Mouse (Mus musculus) forebrain, embryonic 11.5 days (tissue): Measurements from ENCODE around the gene Mrpl35. TPM values are rescaled to one million over a fixed set of nuclear protein-coding genes. Genes with fewer than 3 reads are reported as not detected.
A peak's percentile ranks its signal among the peaks of the same experiment; 100 is the strongest.

Experiments
- ATAC-seq: fragments of 200-750 bp; cut with Nextera tagmentation; replicated peaks from 2 replicates; pipeline ENCODE4 v1.8.0; 2017; ENCODE audit warnings: moderate TSS enrichment; ENCODE audit not compliant: low FRiP score
- DNase-seq: peaks from one replicate; pipeline ENCODE4 v3.0.0-alpha.2; 2017; ENCODE audit warnings: low spot score
- H3K27ac ChIP-seq: fragments of 300-500 bp; sonication (generic); 2 replicates; pipeline ENCODE4 v1.5.1; 2014; ENCODE audit warnings: low read depth, low read length
- H3K27me3 ChIP-seq: fragments of 300-500 bp; sonication (generic); 2 replicates; pipeline ENCODE4 v1.6.1; 2014; ENCODE audit warnings: mild to moderate bottlenecking, low read length, mixed read lengths; ENCODE audit not compliant: control insufficient read depth, insufficient read depth
- H3K36me3 ChIP-seq: fragments of 300-500 bp; sonication (generic); 2 replicates; pipeline ENCODE4 v1.6.1; 2014; ENCODE audit warnings: mild to moderate bottlenecking, low read length, moderate library complexity, mixed read lengths; ENCODE audit not compliant: control insufficient read depth, insufficient read depth
- H3K4me1 ChIP-seq: fragments of 300-500 bp; sonication (generic); replicated peaks from 2 replicates; pipeline ENCODE4 v1.6.1; 2014; ENCODE audit warnings: low read length, mixed read lengths; ENCODE audit not compliant: control insufficient read depth, insufficient read depth
- H3K4me2 ChIP-seq: fragments of 300-500 bp; sonication (generic); 2 replicates; pipeline ENCODE4 v1.6.1; 2014; ENCODE audit warnings: low read depth, mild to moderate bottlenecking, low read length, moderate library complexity, mixed read lengths; ENCODE audit not compliant: severe bottlenecking
- H3K4me3 ChIP-seq: fragments of 300-500 bp; sonication (generic); 2 replicates; pipeline ENCODE4 v1.5.1; 2014; ENCODE audit warnings: low read depth, low read length
- H3K9ac ChIP-seq: fragments of 300-500 bp; sonication (generic); 2 replicates; pipeline ENCODE4 v1.6.1; 2014; ENCODE audit warnings: low read length
- H3K9me3 ChIP-seq: fragments of 300-500 bp; sonication (generic); 2 replicates; pipeline ENCODE4 v1.6.1; 2016; ENCODE audit warnings: low read length, mixed read lengths; ENCODE audit not compliant: control insufficient read depth
- WGBS: fragments of 180-500 bp; shearing (Covaris S2); extraction: QIAGEN DNeasy Blood & Tissue Kit; methylation state at CpG from one replicate; pipeline ENCODE4 v1.1.7; 2014; 5-methylcytosine and 5-hydroxymethylcytosine counted together
- polyA plus RNA-seq: library from polyadenylated mRNA; unstranded; fragments of >200 nt; fragmentation: Nextera tagmentation; extraction: Ambion mirVana; gene quantifications from 2 replicates; pipeline ENCODE4 v1.2.1, GENCODE M21; 2014

Gene Mrpl35
- polyA plus RNA-seq, 1 experiment from 2014 or later = 59.4 TPM

DNA sequence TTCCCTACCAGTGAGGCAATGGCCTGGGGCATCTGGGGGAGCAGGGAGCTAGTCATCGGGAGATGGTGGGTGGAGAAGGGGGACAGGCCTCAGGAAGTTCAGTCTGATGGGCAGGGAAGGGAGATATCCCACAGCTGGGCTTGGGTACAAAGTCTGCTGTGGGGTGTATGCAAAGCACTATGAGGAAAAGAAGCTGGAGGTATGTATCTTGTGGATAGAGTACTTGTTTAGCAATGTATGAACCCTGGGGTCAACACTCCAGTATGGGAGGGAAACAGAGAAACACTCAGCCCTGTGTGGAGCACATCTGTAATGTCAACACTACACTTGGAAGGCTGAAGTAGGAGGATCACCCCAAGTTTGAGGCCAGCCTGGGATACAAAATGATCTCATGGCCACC, 20.1 kb downstream of the Mrpl35 start:
- no peak overlapping the region for H3K4me3 ChIP-seq
- ATAC-seq (no peak), DNase-seq (no peak)
- H3K9me3 ChIP-seq = no peaks in the 10 kb centered on the region
- H3K9ac ChIP-seq = no peak overlapping the region
- H3K36me3 ChIP-seq = no peaks in the 10 kb centered on the region
- no peaks in the 10 kb centered on the region for H3K27me3 ChIP-seq
- H3K4me2 ChIP-seq = no peak overlapping the region
- H3K4me1 ChIP-seq = no peaks in the 10 kb centered on the region
- WGBS = 88% methylated on average over 1 of the region's 1 CpGs
- no peak overlapping the region for H3K27ac ChIP-seq

DNA sequence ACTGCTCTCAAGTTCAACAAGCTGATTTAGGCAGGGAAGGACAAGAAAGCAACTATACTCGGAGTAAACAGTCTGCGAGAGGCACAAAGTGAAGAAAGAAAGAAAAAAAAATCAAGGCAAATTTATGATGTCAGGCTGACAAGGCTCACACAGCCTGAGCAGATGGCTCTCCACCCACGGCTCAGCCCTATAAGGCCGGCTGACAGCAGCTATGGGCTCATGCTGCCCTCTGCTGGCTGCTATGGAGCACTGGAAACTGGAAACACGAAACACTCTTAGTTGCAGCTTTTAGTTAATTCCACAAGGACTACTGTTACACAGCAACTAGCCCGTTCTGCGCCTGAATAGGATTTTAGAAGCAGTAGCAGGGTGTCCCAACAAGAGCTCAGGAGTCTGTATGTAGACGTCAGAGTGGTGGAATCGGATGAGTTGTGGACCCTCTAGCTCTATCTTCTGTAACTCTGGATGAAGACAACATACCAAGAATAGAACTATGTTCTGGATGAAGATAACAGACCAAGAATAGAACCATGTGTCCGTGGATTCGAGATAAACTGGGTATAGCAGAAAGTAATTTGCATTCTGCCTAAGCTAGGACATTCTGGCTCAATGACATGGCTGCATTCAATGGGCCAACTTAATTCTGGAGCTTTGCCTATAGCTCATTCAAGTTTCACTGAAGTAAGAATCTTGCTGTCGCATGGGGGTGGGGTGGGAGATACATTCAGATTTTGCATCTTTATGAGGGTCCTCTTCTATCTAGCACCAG, 22.5 kb downstream of the Mrpl35 start:
- H3K36me3 ChIP-seq = no peaks in the 10 kb centered on the region
- DNase-seq = peak; percentile 79
- no peaks in the 10 kb centered on the region for H3K9me3 ChIP-seq
- WGBS = 34% methylated on average over 12 of the region's 12 CpGs
- no peaks in the 10 kb centered on the region for H3K27me3 ChIP-seq
- no peak overlapping the region for H3K4me2 ChIP-seq
- H3K4me3 ChIP-seq = no peak overlapping the region
- peak; percentile 81 for ATAC-seq
- H3K9ac ChIP-seq = no peak overlapping the region
- no peak overlapping the region for H3K27ac ChIP-seq
- no peaks in the 10 kb centered on the region for H3K4me1 ChIP-seq

DNA sequence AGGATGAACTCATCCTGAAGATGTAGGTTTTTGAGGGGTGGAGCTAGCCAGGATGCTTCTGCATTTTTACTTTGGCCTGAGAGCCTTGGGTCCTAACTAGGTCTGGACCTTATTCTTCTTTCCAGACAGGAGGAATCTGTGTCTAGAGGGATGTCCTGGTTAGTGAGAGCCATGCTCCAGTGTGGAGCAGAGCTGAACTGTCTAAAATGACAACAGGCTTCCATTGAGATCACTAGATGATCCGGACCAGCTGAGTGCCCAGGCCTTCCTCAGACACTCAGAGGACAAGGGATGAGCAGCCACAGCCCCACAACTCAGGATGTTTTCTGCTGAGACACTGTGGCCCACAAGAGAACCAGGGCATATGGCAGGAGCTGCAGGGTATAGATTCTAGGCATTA, 23.2 kb downstream of the Mrpl35 start:
- H3K4me2 ChIP-seq = no peak overlapping the region
- H3K4me3 ChIP-seq = no peak overlapping the region
- no peaks in the 10 kb centered on the region for H3K27me3 ChIP-seq
- H3K4me1 ChIP-seq = no peaks in the 10 kb centered on the region
- H3K36me3 ChIP-seq = no peaks in the 10 kb centered on the region
- no peak overlapping the region for H3K27ac ChIP-seq
- ATAC-seq (no peak), DNase-seq (no peak)
- 96% methylated on average over 1 of the region's 1 CpGs for WGBS
- no peaks in the 10 kb centered on the region for H3K9me3 ChIP-seq
- no peak overlapping the region for H3K9ac ChIP-seq

DNA sequence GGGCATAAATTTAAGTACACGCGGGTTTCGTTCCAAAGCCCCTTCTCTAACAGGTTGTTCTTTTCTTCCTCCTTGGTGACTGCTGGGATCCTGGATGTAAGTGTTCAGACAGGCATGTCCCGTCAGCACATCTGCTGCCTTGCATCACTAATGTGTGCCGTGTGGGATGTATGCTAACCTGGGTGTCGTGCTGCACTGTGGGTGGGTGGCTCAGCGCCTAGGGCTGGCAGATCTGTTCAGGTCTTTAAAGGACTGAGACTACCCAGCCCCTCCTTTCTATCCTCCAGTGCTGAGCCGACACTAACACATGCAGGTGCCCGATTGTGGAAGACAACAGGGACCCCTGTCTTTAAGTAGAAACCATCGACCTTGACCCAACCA, 25.1 kb downstream of the Mrpl35 start:
- H3K4me2 ChIP-seq = no peak overlapping the region
- H3K9ac ChIP-seq = no peak overlapping the region
- no peak overlapping the region for H3K27ac ChIP-seq
- WGBS = 78% methylated on average over 10 of the region's 10 CpGs
- H3K9me3 ChIP-seq = no peaks in the 10 kb centered on the region
- no peaks in the 10 kb centered on the region for H3K27me3 ChIP-seq
- no peak overlapping the region for H3K4me3 ChIP-seq
- no peaks in the 10 kb centered on the region for H3K4me1 ChIP-seq
- no peaks in the 10 kb centered on the region for H3K36me3 ChIP-seq
- no peak for DNase-seq
- ATAC-seq = no peak

DNA sequence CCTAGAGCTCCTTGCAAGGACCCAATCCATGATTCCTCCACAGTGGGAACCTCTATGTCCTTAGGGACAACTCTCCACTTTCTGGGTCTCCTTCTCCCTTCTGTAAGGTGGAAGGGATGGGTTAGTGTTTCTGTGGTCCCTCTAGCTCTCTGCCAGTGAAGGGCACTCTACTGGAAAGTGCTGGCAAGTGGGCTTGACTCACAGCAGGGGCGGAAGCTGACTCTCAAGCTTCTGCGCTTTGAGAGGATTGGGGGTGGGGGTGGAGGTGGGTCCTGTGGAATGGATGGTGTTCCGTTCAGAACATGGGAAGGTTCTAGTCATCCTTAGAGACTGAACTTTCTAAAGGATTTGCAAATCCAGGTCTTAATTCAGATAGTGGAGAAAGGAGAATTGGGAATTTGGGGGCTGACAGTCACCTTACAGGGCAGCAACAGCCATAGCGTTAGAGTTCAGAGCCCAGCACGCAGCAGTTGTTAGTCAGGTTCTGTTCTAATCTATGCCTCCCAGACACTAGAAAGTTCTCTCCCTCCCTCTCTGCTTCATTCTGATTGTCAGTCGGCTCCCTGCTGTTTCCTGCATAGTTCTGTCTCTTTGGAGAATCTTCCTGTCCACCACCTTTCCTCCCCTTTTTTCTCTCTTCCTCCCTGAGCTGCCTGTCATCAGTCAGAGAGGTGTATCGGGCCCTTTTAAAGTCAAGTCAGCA, 25.6 kb downstream of the Mrpl35 start:
- no peaks in the 10 kb centered on the region for H3K36me3 ChIP-seq
- no peak for ATAC-seq
- no peaks in the 10 kb centered on the region for H3K27me3 ChIP-seq
- no peak overlapping the region for H3K9ac ChIP-seq
- no peak for DNase-seq
- no peaks in the 10 kb centered on the region for H3K9me3 ChIP-seq
- no peak overlapping the region for H3K4me3 ChIP-seq
- H3K4me2 ChIP-seq = no peak overlapping the region
- WGBS = 62% methylated on average over 7 of the region's 7 CpGs
- H3K27ac ChIP-seq = no peak overlapping the region
- H3K4me1 ChIP-seq = no peaks in the 10 kb centered on the region

DNA sequence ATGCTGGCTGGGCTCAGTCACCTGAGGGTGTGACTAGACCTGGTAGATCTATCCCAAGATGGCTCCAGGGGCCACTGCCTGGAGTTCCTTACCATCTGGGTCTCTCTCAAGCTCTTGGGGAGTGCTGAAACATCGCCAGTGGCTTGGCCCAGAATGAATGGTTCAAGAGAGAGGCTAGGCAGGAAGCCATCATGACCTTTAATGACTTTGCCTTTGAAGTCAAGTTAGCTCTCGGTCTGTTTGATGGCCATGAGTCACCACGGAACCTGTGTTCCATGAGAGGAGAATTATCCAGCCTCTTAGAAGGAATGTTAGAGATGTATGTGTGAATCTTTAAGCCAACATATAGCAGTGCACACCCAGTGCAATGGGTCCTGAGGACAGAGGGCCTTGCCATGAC, 27.4 kb downstream of the Mrpl35 start:
- Histone ChIP-seq H3K9me3 (no peaks in the 10 kb centered on the region), H3K4me1 (no peaks in the 10 kb centered on the region), H3K27ac (no peak overlapping the region), H3K4me3 (no peak overlapping the region), H3K27me3 (no peaks in the 10 kb centered on the region), H3K4me2 (no peak overlapping the region), H3K9ac (no peak overlapping the region), H3K36me3 (no peaks in the 10 kb centered on the region)
- ATAC-seq (no peak), DNase-seq (no peak)
- 92% methylated on average over 3 of the region's 3 CpGs for WGBS

DNA sequence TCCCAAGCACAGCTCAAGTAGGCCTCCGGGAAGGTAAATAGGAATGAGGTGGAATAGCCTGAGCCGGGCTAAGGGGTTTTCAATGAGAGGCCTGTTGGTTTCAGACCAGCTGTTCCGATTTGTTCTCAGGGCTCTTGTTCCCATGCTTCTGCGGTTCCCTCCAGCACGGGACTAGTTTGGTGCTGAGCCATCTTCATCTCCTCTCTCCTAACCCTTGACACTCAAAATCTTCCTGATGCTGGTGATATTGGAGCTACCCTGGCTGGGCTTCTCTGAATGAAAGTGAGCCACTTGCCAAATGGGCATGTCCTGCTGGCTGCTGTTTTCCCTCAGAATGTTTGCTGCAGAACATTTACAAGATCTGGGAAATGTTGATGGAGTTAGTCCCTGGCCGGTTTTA, 35.0 kb downstream of the Mrpl35 start:
- ATAC-seq = no peak
- no peak overlapping the region for H3K9ac ChIP-seq
- DNase-seq = no peak
- no peaks in the 10 kb centered on the region for H3K36me3 ChIP-seq
- no peaks in the 10 kb centered on the region for H3K4me1 ChIP-seq
- no peaks in the 10 kb centered on the region for H3K27me3 ChIP-seq
- no peak overlapping the region for H3K4me3 ChIP-seq
- H3K27ac ChIP-seq = no peak overlapping the region
- 90% methylated on average over 6 of the region's 6 CpGs for WGBS
- no peak overlapping the region for H3K4me2 ChIP-seq
- H3K9me3 ChIP-seq = no peaks in the 10 kb centered on the region

DNA sequence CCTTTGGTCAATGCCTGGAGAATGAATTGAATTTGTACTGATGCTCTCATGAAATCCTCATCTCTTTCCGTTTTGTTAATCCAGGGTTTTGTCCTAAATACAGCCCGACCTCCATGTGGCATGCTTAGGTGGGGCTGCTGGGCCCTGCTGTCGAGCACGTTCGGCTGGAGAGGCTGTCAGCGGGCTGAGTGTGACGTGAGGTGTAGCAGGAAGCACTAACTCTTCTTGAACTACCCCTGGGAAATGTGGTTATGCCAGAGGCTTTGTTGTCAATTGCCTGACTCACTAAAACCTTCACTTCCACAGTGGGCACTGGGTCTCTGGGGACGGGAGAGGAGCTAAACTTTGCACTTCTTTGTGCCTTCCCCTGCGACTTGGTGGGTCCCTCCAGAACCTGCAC, 38.4 kb downstream of the Mrpl35 start:
- ATAC-seq = no peak
- Histone ChIP-seq H3K9ac (no peak overlapping the region), H3K4me1 (no peaks in the 10 kb centered on the region), H3K9me3 (no peaks in the 10 kb centered on the region), H3K4me3 (no peak overlapping the region), H3K27ac (no peak overlapping the region), H3K36me3 (no peaks in the 10 kb centered on the region), H3K4me2 (no peak overlapping the region), H3K27me3 (no peaks in the 10 kb centered on the region)
- WGBS = 86% methylated on average over 9 of the region's 9 CpGs
- no peak for DNase-seq

DNA sequence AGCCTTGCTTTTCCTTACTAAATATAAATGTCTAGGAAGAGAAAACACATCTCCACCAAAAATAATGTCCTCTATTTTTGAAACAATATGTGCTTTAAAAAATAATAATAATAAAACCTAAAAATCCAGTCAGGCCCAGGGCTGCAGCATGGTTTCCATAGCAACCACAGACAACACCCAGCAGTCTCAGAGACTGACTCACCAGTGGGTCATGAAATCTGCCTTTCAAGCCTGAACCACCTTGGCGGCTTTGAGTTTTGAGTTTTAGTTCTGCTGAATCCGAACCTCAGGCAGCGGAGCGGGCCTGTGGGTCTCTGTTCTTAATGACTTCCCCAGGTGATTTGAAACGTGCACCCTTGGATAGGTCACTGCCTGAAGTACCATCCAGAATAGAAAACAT, 43.6 kb downstream of the Mrpl35 start:
- DNase-seq = no peak
- ATAC-seq = no peak
- H3K36me3 ChIP-seq = no peaks in the 10 kb centered on the region
- H3K4me3 ChIP-seq = no peak overlapping the region
- H3K4me1 ChIP-seq = no peaks in the 10 kb centered on the region
- WGBS = 85% methylated on average over 5 of the region's 5 CpGs
- no peak overlapping the region for H3K9ac ChIP-seq
- no peaks in the 10 kb centered on the region for H3K27me3 ChIP-seq
- no peak overlapping the region for H3K4me2 ChIP-seq
- no peaks in the 10 kb centered on the region for H3K9me3 ChIP-seq
- no peak overlapping the region for H3K27ac ChIP-seq
